Mouse (Mus musculus): ENCODE measurements around the gene Diablo.
"Not testable (repeated sequence)": the region's sequence is repeated elsewhere in the genome, so short reads cannot be mapped to it uniquely, and the experiment has no call there.

The Diablo gene

DNA sequence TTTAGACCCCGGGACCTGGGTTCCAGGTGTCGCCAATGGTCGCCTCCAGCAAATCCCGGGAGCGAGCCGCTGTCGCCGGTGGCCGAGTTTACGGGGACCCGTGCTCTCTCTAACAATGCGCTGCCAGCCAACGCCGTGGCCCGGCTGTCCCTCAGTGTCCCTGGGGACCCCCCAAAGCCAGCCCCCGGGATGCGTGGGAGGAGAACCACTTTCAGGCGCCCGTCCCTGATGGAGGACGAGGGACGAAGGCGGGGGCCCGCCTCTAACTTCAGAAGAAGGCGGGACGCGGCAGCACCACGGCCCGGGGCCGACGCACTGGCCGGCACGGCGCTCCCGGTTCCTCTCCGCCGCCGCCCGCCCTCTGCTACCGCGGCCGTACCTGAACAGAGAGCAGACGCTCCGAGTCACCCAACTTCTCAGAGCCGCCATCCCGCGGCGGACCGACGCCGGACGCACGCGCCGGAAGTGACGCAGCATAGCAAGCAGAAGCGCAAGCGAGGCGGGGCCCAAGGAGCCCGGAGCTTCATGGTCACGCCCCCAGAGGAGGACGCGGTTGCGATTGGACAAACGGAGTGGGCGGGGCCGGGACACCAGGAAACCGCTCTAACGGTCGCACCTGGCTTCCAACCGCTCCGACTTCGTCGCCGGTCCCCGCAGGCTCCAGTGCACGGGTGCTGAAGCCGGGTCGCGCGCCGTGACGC, at the start of gene Diablo:
Gene Diablo (minus strand): TSS at position 485 of the 701 bp plus-strand sequence.
- peak; percentile 100 for DNase-seq (ENCODE audit: low spot score)

DNA sequence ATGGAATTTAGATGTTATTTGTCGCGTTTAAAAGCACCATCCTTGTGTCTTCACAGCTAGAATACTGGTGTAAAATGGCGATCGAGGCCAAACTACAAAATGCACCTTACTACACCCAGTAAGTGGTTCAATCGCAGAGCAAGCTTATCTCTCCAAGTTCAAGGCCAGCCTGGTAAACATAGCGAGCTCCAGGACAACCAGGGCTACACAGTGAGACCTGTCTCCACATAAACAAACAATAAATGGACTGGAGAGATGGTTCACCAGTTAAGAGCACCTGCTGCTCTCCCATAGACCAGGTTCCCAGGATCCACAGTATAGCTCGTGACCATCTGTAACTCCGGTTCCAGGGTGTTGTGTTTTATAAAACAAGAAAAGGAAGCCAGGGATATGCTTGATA, 49.4 kb upstream of the Diablo start:
- DNase-seq (ENCODE audit: low spot score) = no peak

GRCm38 (mm10) chr5:123572357-123573186, 48.6 kb upstream of the Diablo start, which contains the start of gene Vps33a:
Gene Vps33a, minus strand, starts transcription at chr5:123573038.
- peak; percentile 99 for DNase-seq (ENCODE audit: low spot score)

DNA sequence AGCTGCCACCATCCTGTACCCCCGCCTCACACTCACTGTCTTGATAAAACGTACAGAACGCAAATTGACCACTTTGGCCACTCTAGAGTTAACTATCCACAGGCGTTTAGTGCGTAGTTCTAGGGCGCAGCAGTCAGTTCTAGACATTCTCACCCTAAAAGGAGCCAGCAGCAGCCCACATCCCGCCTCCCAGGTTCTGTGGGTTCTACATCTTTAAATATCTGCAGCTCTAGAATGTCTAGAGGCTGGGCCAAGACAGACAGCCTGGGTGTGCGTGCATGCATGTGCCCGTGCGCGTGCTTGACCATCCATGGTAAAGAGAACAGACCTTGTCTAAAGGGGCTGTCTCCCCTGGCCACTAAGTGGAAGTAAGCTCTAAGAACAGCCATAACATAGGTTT, 37.2 kb upstream of the Diablo start:
- DNase-seq (ENCODE audit: low spot score) = no peak

DNA sequence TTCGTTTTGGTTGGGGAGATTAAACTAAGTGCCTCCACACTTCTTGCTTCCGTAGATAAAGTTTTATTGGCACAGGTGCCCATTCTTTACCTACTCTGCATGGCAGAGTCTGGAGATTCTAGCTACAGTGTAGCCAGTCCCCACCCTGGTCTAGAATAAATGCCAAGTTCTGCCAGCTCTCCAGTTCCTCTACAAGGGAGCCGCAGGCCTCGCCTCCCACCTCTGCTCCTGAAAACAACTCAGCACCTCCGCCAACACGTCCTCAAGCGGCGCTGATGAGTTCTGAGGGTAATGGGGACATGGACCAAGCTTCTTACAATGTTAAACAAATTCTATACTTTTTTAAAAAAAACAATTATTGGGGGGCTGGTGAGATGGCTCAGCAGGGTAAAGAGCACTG, 35.6 kb upstream of the Diablo start:
- DNase-seq (ENCODE audit: low spot score) = no peak

DNA sequence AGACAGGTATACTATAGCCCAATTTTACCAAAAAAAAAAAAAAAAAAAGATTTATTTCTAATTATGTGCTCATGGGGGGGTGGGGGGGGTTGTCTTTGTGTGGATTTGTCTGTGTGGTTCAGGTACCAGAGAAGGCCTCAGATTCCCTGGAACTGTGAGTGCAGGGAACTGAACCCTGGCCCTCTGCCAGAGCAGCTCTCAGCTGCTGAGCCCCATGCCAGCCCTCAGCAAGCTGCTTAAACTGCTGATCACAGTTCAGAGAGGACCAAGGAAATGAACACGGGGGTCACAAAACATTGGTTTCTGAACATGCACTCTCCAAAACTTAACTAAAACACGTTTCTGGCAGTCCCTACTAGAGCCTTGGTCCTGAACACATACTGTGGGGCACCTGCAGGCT, 32.5 kb upstream of the Diablo start:
- no peak for DNase-seq (ENCODE audit: low spot score)

DNA sequence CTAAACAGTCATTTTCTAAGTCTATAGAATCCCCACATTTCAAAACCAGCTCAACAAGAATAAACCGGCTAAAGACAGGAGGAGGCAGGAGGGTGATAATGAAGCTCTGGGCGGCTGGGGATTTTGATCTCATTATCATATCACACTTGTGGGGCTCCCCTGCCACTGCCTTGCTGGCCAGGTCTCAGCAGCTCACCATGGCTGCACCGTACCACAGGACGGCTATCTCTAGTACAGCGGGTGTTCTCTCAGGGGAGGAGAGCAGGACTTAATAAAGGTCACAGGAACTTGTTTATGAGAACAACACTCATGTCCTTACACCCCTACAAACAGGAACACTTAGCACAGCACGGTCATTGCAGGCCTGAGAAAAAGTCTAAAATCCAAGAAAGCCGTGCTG, 31.7 kb upstream of the Diablo start:
- DNase-seq (ENCODE audit: low spot score) = no peak

- no peak for DNase-seq (ENCODE audit: low spot score)
These were observed 9.8 kb upstream of the Diablo start for GRCm38 (mm10) chr5:123533801-123534200.

DNA sequence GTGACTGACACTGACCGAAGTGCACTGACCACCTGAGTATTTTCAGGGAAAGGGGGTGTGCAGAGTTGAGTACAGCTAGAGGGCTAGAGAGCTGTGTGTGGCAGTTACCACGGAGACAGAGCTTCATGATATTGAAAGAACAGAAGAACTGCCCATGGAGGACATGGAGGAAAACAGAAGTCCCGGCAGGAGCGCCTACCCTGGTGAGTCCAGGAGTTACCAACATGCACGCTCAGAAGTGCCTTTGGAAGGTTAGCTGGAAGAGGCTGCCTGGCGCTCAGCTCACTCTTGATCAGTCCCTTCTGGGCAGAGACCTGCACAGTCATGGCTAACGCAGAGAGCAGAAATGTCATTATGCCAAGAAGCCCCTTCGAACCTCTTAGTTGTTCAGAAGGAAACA, 6.1 kb upstream of the Diablo start:
- DNase-seq (ENCODE audit: low spot score) = no peak

DNA sequence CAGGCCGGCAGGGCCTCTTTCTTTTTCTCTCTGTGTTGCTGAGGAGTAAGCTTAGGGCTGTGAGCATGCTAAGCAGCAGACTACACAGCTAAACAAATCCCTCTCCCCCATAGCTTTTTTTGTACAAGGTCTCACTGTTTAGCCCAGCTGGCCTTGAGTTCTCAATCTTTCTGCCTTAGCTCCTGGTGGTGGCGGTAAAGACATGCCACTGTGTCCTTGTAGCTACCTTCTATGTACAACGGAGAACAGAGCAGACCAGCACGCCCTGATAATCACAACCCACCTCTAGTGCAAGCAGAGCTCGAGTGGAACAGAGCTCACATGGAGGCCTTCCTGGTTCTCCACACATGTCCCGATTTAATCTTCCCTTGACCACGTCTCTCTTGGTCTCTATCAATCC, 4.7 kb upstream of the Diablo start:
- no peak for DNase-seq (ENCODE audit: low spot score)

- DNase-seq (ENCODE audit: low spot score) = no peak
These were observed 2.0 kb upstream of the Diablo start for GRCm38 (mm10) chr5:123525916-123526495.

GRCm38 (mm10) chr5:123525281-123525680, 1.3 kb upstream of the Diablo start, which contains the start of gene Gm49027:
Gene Gm49027, minus strand, starts transcription at chr5:123525488.
- no peak for DNase-seq (ENCODE audit: low spot score)

DNA sequence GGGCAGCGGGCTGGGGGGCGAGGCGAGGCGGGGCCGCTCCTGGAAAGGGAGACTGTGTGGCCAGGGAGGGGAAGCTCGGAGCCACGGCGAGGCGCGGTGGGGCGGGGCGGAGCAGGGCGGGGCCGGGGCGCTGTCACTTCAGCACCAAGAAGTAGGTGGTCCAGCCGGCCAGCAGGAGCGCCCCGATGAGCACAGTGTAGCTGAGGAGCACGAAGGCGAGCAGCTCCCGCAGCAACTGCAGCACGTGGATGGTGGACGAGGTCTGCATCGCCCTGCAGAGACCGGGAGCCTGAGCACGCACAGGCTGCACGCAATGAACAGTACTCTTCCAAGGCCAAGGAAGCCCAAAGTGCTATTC, 396 bp upstream of the Diablo start:
- DNase-seq (ENCODE audit: low spot score) = no peak

GRCm38 (mm10) chr5:123522166-123522565, 1.8 kb downstream of the Diablo start:
- DNase-seq (ENCODE audit: low spot score) = no peak

DNA sequence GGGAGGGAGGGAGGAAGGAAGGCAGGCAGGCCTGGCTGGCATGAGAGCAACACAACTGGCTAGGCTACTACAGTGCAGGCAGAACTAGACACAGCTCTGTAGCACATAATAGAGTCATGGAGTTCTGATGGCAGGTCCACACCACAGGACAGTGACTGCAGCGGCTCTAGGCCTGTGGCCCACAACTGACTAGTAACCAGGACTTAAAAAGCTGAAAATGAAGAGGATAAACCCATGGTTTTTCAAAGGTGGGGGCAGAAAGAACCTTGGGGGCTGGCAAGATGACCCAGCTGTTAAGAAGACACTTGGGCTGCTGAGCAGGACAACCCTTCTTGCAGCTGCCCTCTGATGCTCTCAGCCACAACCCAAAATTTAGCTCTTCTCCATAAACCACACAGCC, 2.4 kb downstream of the Diablo start:
- no peak for DNase-seq (ENCODE audit: low spot score)

- DNase-seq (ENCODE audit: low spot score) = no peak
These were observed 3.3 kb downstream of the Diablo start for GRCm38 (mm10) chr5:123520666-123521065.

GRCm38 (mm10) chr5:123514871-123515270, 9.1 kb downstream of the Diablo start:
- no peak for DNase-seq (ENCODE audit: low spot score)

GRCm38 (mm10) chr5:123512102-123512501, 11.9 kb downstream of the Diablo start:
- no peak for DNase-seq (ENCODE audit: low spot score)

- not testable (repeated sequence) for DNase-seq (ENCODE audit: low spot score)
These were observed 12.6 kb downstream of the Diablo start for GRCm38 (mm10) chr5:123511426-123511825.

DNA sequence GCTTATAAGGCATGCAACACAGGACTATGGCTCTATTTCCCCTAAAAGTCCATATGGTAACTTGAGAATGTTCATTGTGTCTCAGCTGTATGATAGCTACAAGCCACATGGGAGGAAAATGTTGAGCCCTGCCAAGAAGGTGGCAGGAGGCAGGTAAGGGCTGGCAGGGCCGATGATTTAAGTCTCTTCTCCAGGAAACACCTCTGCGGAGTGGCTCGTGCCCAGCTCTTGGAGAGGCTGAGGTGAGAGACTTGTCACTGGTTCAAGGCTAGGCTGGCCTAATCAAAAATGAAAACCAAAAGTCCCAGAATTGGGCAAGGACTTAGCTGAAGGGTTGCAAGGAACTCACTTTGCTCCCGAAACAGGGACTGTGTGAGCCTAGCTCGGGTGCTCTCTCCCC, 13.8 kb downstream of the Diablo start, which contains the start of gene B3gnt4:
Gene B3gnt4 (plus strand): TSS at position 301 of the 400 bp plus-strand sequence.
- DNase-seq (ENCODE audit: low spot score) = no peak

DNA sequence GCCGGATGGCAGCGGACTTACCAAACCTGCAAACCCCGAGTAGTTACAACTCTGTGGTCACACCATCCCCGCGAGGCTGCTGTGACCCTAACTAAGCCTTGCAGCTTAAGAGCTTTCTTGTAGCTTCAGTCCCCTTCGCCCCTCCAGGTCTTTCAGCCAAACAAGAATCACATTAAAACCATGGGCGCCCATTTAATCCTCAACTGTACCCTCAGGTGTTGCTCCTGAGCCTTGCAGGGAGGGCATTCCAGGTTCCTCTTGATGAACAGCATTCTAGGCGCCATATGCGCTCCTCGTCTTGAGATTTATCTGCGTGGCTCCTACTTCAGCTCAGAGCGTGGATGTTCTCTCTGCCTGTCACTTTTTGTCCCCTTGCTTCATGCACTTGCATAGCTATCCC, 15.1 kb downstream of the Diablo start:
- DNase-seq (ENCODE audit: low spot score) = peak; percentile 39

- peak; percentile 97 for DNase-seq (ENCODE audit: low spot score)
These were observed 15.8 kb downstream of the Diablo start for GRCm38 (mm10) chr5:123507936-123508723.
